Mouse (Mus musculus) cerebellum, adult 2 months (tissue): ENCODE measurements around the gene Sytl4.

Experiments used
- CTCF ChIP-seq: fragments of 200-500 bp; IDR thresholded peaks from 2 replicates; pipeline ENCODE4 v1.5.1; 2011; ENCODE audit warnings: low read depth, mild to moderate bottlenecking, control low read depth, low read length, moderate library complexity, borderline replicate concordance; ENCODE audit not compliant: insufficient read depth
- POLR2A ChIP-seq: fragments of 200-500 bp; IDR thresholded peaks from 2 replicates; pipeline ENCODE4 v1.6.1; 2011; ENCODE audit warnings: low read length, control low read depth, borderline replicate concordance; ENCODE audit not compliant: insufficient read depth

DNA sequence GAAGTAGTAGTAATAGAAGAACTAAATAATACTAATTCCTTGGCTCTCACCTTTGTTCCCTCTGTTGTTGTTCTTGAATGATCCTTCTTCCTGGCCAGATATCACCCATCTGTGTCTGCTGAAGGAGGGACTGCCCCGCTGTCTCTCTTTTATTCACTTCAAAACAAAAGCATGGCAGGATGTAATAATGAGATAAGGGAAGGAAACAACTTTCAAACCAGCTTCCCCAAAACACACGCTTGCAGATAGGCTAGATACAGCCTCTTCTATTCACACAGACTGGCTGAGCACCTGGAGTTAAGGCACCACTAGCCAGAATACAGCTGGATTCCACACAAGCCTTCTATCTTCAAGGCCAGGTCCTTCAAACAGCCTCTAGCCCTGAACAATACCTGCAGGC lies 21.0 kb downstream of the Sytl4 start:
- TF ChIP-seq CTCF (no peak), POLR2A (no peak)
